Mouse (Mus musculus) thymus, adult 2 months (tissue): ENCODE measurements around the gene Gm5741.

Source experiments
- CTCF ChIP-seq: fragments of 200-500 bp; IDR thresholded peaks from 2 replicates; pipeline ENCODE4 v1.5.1; 2012; ENCODE audit warnings: mild to moderate bottlenecking, control low read depth, low read length, moderate library complexity, borderline replicate concordance; ENCODE audit not compliant: control insufficient read depth, poor library complexity, insufficient read depth; ENCODE audit errors: extremely low read depth
- POLR2A ChIP-seq: fragments of 200-500 bp; IDR thresholded peaks from 2 replicates; pipeline ENCODE4 v1.6.1; 2012; ENCODE audit warnings: mild to moderate bottlenecking, low read length, control low read depth, moderate library complexity; ENCODE audit not compliant: control insufficient read depth, poor library complexity, insufficient read depth; ENCODE audit errors: extremely low read depth

DNA sequence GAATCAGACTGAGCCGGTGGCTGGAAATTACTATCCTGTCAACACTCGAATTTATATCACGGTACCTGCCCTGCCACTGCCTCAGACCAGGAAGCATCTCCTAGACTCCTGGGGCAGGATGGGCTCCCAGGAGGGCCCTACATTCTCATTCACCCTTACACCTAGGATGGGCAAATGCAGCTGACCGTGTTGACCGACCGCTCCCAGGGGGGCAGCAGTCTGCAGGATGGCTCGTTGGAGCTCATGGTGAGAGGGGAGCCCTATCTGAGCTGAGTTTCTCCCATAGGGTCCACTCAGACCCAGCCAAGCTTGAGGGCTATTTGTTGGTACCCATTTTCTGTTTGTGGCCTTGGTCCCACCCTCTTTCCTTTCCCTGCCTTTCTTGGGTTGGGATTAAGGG lies 27.8 kb upstream of the Gm5741 start:
- no peak for TF ChIP-seq CTCF
- no peak for TF ChIP-seq POLR2A
